In genomic region chr11:6508269-6508876, GRCm38 (mm10) we compare ENCODE assay signal across 27 mouse cellular contexts. TPM values are rescaled to one million over a fixed set of nuclear protein-coding genes. Genes with fewer than 3 reads are reported as not detected.
DNase-seq lines count a peak whose midpoint lies in the region; ATAC-seq and TF ChIP-seq lines count a peak whose summit lies in the region.
"Had no signal": no experiment of that assay in that cellular context is flagged by ENCODE, and none has a peak within 500 bp of the region (broad histone marks: within the 10 kb centered on the region; RNA-seq: fewer than 3 reads in every experiment).

No protein-coding gene starts in this region.

- no peaks in the 10 kb centered on the region for H3K4me1 ChIP-seq in lung, postnatal 0 days (ENCODE audit: insufficient read depth, low read depth, low read length)
- H3K4me1 ChIP-seq in bone marrow macrophage, adult 2 months (ENCODE audit: control insufficient read depth, insufficient read depth, low read length): peaks cover 18% of the 10 kb centered on the region
- H3K4me1 ChIP-seq in neural tube, embryonic 15.5 days: no peaks in the 10 kb centered on the region
- H3K4me1 ChIP-seq in intestine, embryonic 16.5 days (ENCODE audit: control insufficient read depth, insufficient read depth, low read length): peaks cover 3% of the 10 kb centered on the region; the same call in 1 of the 2 replicates
- H3K4me1 ChIP-seq: embryonic facial prominence, embryonic 13.5 days; hindbrain, embryonic 12.5 days; limb, embryonic 10.5 days; limb, embryonic 15.5 days; midbrain, embryonic 10.5 days; midbrain, embryonic 15.5 days had no signal

- H3K27ac ChIP-seq in lung, postnatal 0 days (ENCODE audit: low read length): no peak overlapping the region
- peak overlapping the region; percentile 23; the same call in 1 of the 2 replicates for H3K27ac ChIP-seq in bone marrow macrophage, adult 2 months (ENCODE audit: insufficient read depth, low read depth, low read length)
- no peak overlapping the region for H3K27ac ChIP-seq in neural tube, embryonic 15.5 days (replicated peaks)
- H3K27ac ChIP-seq in intestine, embryonic 16.5 days (ENCODE audit: low read length): no peak overlapping the region
- H3K27ac ChIP-seq: embryonic facial prominence, embryonic 13.5 days; hindbrain, embryonic 12.5 days; limb, embryonic 10.5 days; limb, embryonic 15.5 days; liver, embryonic 14.5 days; midbrain, embryonic 10.5 days; midbrain, embryonic 15.5 days had no signal

- no peak for TF ChIP-seq POLR2A in bone marrow macrophage, adult 2 months (IDR thresholded peaks at IDR 0.05; ENCODE audit: borderline replicate concordance, low read depth, low read length)

- no peak overlapping the region for H3K4me2 ChIP-seq in lung, postnatal 0 days (replicated peaks; ENCODE audit: low read depth, low read length)
- no peak overlapping the region for H3K4me2 ChIP-seq in neural tube, embryonic 15.5 days
- H3K4me2 ChIP-seq in intestine, embryonic 16.5 days (ENCODE audit: low read depth, low read length): no peak overlapping the region
- H3K4me2 ChIP-seq: embryonic facial prominence, embryonic 13.5 days; hindbrain, embryonic 12.5 days; limb, embryonic 15.5 days; lung, embryonic 14.5 days; midbrain, embryonic 15.5 days had no signal

- intact Hi-C loops in heart, postnatal 14 days (cut with DNase I): no loop called here

- H3K4me3 ChIP-seq in lung, postnatal 0 days (ENCODE audit: low read depth, low read length): no peak overlapping the region
- no peak overlapping the region for H3K4me3 ChIP-seq in bone marrow macrophage, adult 2 months (ENCODE audit: insufficient read depth, low read length)
- H3K4me3 ChIP-seq in neural tube, embryonic 15.5 days (replicated peaks): no peak overlapping the region
- H3K4me3 ChIP-seq in intestine, embryonic 16.5 days (ENCODE audit: low read length): no peak overlapping the region
- H3K4me3 ChIP-seq: embryonic facial prominence, embryonic 13.5 days; erythroblast, embryonic 14.5 days; hindbrain, embryonic 12.5 days; limb, embryonic 10.5 days; limb, embryonic 15.5 days; midbrain, embryonic 10.5 days; midbrain, embryonic 15.5 days had no signal

- no peak overlapping the region for H3K9ac ChIP-seq in lung, postnatal 0 days (replicated peaks; ENCODE audit: low read depth)
- H3K9ac ChIP-seq in neural tube, embryonic 15.5 days (replicated peaks): no peak overlapping the region
- no peak overlapping the region for H3K9ac ChIP-seq in intestine, embryonic 16.5 days (ENCODE audit: low read depth, low read length)
- H3K9ac ChIP-seq: embryonic facial prominence, embryonic 13.5 days; hindbrain, embryonic 12.5 days; limb, embryonic 15.5 days; liver, embryonic 14.5 days; lung, embryonic 14.5 days; midbrain, embryonic 15.5 days had no signal

- TF ChIP-seq CTCF in lung, postnatal 0 days (IDR thresholded peaks at IDR 0.05): no peak
- no peak for TF ChIP-seq CTCF in bone marrow macrophage, adult 2 months (IDR thresholded peaks at IDR 0.05; ENCODE audit: low read depth, low read length)

- H3K9me3 ChIP-seq in lung, postnatal 0 days (ENCODE audit: low read length): no peaks in the 10 kb centered on the region
- no peaks in the 10 kb centered on the region for H3K9me3 ChIP-seq in neural tube, embryonic 15.5 days (replicated peaks)
- no peaks in the 10 kb centered on the region for H3K9me3 ChIP-seq in intestine, embryonic 16.5 days (ENCODE audit: control insufficient read depth, low read length)
- H3K9me3 ChIP-seq: embryonic facial prominence, embryonic 13.5 days; hindbrain, embryonic 12.5 days; limb, embryonic 10.5 days; limb, embryonic 15.5 days; midbrain, embryonic 10.5 days; midbrain, embryonic 15.5 days had no signal

- peak; percentile 18 for DNase-seq in lung, postnatal 36 days
- no peak for DNase-seq in lung, postnatal 0 days (ENCODE audit: low spot score)
- no peak for DNase-seq in heart, postnatal 14 days
- DNase-seq: adrenal gland, postnatal 36 days; B cell, adult 2 months; cerebellum, adult 8-10 months; cerebellum, postnatal 25 days; kidney, adult 9 months; kidney, postnatal 10 days; lung, embryonic 14.5 days; right cerebral cortex, adult 18-20 months; spleen, adult 18-20 months; thymus, postnatal 25 days had no signal

- no peak for ATAC-seq in lung, postnatal 0 days
- peak; percentile 49 for ATAC-seq in megakaryocyte progenitor cell, adult 5-6 weeks (replicated peaks; ENCODE audit: poor library complexity)
- ATAC-seq in neural tube, embryonic 15.5 days (ENCODE audit: low FRiP score): no peak
- no peak for ATAC-seq in intestine, embryonic 16.5 days
- ATAC-seq: forebrain, embryonic 16.5 days; intestine, postnatal 0 days; midbrain, embryonic 15.5 days had no signal

- no peaks in the 10 kb centered on the region for H3K36me3 ChIP-seq in lung, postnatal 0 days (ENCODE audit: insufficient read depth, low read length)
- H3K36me3 ChIP-seq in neural tube, embryonic 15.5 days: no peaks in the 10 kb centered on the region
- no peaks in the 10 kb centered on the region for H3K36me3 ChIP-seq in intestine, embryonic 16.5 days (ENCODE audit: control insufficient read depth, insufficient read depth, low read length)
- H3K36me3 ChIP-seq: embryonic facial prominence, embryonic 13.5 days; hindbrain, embryonic 12.5 days; limb, embryonic 10.5 days; limb, embryonic 15.5 days; midbrain, embryonic 10.5 days; midbrain, embryonic 15.5 days had no signal

- 33% methylated on average over 1 of the region's 1 CpGs for WGBS in lung, postnatal 0 days
- WGBS in neural tube, embryonic 15.5 days: 58% methylated on average over 1 of the region's 1 CpGs
- WGBS in intestine, embryonic 16.5 days: 63% methylated on average over 1 of the region's 1 CpGs

- no peak for TF ChIP-seq EP300 in lung, postnatal 0 days (IDR thresholded peaks at IDR 0.05)

- H3K27me3 ChIP-seq in lung, postnatal 0 days (replicated peaks; ENCODE audit: insufficient read depth, low read length): no peaks in the 10 kb centered on the region
- no peaks in the 10 kb centered on the region for H3K27me3 ChIP-seq in neural tube, embryonic 15.5 days (replicated peaks)
- no peaks in the 10 kb centered on the region for H3K27me3 ChIP-seq in intestine, embryonic 16.5 days (replicated peaks; ENCODE audit: control insufficient read depth, insufficient read depth, low read length)
- H3K27me3 ChIP-seq: embryonic facial prominence, embryonic 13.5 days; hindbrain, embryonic 12.5 days; limb, embryonic 15.5 days; midbrain, embryonic 15.5 days had no signal

RNA-seq across cellular contexts. Expression of gene Myo1g, which starts 12.4 kb away (rescaled TPM):
- 5.7 and 6.2 TPM in 2 replicates for polyA plus RNA-seq in lung, postnatal 0 days (2015; fragmentation: Nextera tagmentation; extraction: Ambion mirVana)
- 96.5 and 106 TPM in 2 replicates for polyA plus RNA-seq in bone marrow macrophage, adult 2 months (2012; ENCODE audit: insufficient read depth, insufficient read length, missing spikeins)
- 39.1 and 43.8 TPM in 2 replicates for total RNA-seq in megakaryocyte progenitor cell, adult 5-6 weeks (2015)
- 47.1 and 49.6 TPM in 2 replicates for total RNA-seq in megakaryocyte progenitor cell, adult 5-6 weeks (2017)
- 0.37 and 6.2 TPM in 2 replicates for polyA plus RNA-seq in neural tube, embryonic 15.5 days (2015; fragmentation: Nextera tagmentation; extraction: Ambion mirVana)
- polyA plus RNA-seq in intestine, embryonic 16.5 days (2015; fragmentation: Nextera tagmentation; extraction: Ambion mirVana): 2.3 and 3.1 TPM in 2 replicates
- 1 to 10 TPM; 1.9 to 3.2 TPM for total RNA-seq in heart, postnatal 14 days (2021)

RNA-seq across cellular contexts. Expression of gene Purb, which starts 32.7 kb away (rescaled TPM):
- polyA plus RNA-seq in lung, postnatal 0 days (2015; fragmentation: Nextera tagmentation; extraction: Ambion mirVana): 21.4 and 25.5 TPM in 2 replicates
- 37.3 and 37.7 TPM in 2 replicates for polyA plus RNA-seq in bone marrow macrophage, adult 2 months (2012; ENCODE audit: insufficient read depth, insufficient read length, missing spikeins)
- 51.3 and 53.0 TPM in 2 replicates for total RNA-seq in megakaryocyte progenitor cell, adult 5-6 weeks (2015)
- 38.3 and 40.5 TPM in 2 replicates for total RNA-seq in megakaryocyte progenitor cell, adult 5-6 weeks (2017)
- 11.4 and 14.7 TPM in 2 replicates for polyA plus RNA-seq in neural tube, embryonic 15.5 days (2015; fragmentation: Nextera tagmentation; extraction: Ambion mirVana)
- polyA plus RNA-seq in intestine, embryonic 16.5 days (2015; fragmentation: Nextera tagmentation; extraction: Ambion mirVana): 24.6 and 24.8 TPM in 2 replicates
- 10 to 100 TPM; 49.6 to 53.0 TPM for total RNA-seq in heart, postnatal 14 days (2021)

RNA-seq across cellular contexts. Expression of gene Ccm2, which starts 38.3 kb away (rescaled TPM):
- polyA plus RNA-seq in lung, postnatal 0 days (2015; fragmentation: Nextera tagmentation; extraction: Ambion mirVana): 58.7 and 62.4 TPM in 2 replicates
- 70.8 and 88.9 TPM in 2 replicates for polyA plus RNA-seq in bone marrow macrophage, adult 2 months (2012; ENCODE audit: insufficient read depth, insufficient read length, missing spikeins)
- 18.3 and 22.7 TPM in 2 replicates for total RNA-seq in megakaryocyte progenitor cell, adult 5-6 weeks (2015)
- 43.6 TPM in 2 replicates for total RNA-seq in megakaryocyte progenitor cell, adult 5-6 weeks (2017)
- polyA plus RNA-seq in neural tube, embryonic 15.5 days (2015; fragmentation: Nextera tagmentation; extraction: Ambion mirVana): 96.2 and 107 TPM in 2 replicates
- polyA plus RNA-seq in intestine, embryonic 16.5 days (2015; fragmentation: Nextera tagmentation; extraction: Ambion mirVana): 67.7 and 69.9 TPM in 2 replicates
- total RNA-seq in heart, postnatal 14 days (2021): 10 to 100 TPM; 22.8 to 32.9 TPM

Comparison
In these comparisons a context has a peak if more than half of its experiments do, and no peak if none do; other contexts are left out.
1. RNA of gene Myo1g, which starts 12.4 kb away (polyA plus RNA-seq): 96.5 to 106 TPM in bone marrow macrophage, adult 2 months; 5.7 to 6.2 TPM in lung, postnatal 0 days, 2.3 to 3.1 TPM in intestine, embryonic 16.5 days and 0.37 to 6.2 TPM in neural tube, embryonic 15.5 days; every median in the first group is over 10 times any median in the second.